Mouse (Mus musculus): ENCODE data around the gene Ercc6l2.

- TF ChIP-seq CTCF (IDR thresholded peaks at IDR 0.05; ENCODE audit: borderline replicate concordance, control insufficient read depth, extremely low read depth, insufficient read depth, low read length, poor library complexity) (no peak), POLR2A (IDR thresholded peaks at IDR 0.05; ENCODE audit: control insufficient read depth, extremely low read depth, insufficient read depth, low read length, poor library complexity) (no peak)
Observed at GRCm38 (mm10) chr13:63930525-63930924, 115.5 kb downstream of the Ercc6l2 start.
